Mouse (Mus musculus) kidney, embryonic 15.5 days (tissue): Measurements from ENCODE around the gene Birc7. TPM values are rescaled to one million over a fixed set of nuclear protein-coding genes. Genes with fewer than 3 reads are reported as not detected.

Source experiments
- ATAC-seq: fragments of 200-750 bp; cut with Nextera tagmentation; replicated peaks from 2 replicates; pipeline ENCODE4 v1.8.0; 2017; ENCODE audit warnings: moderate TSS enrichment; ENCODE audit not compliant: low FRiP score
- H3K27ac ChIP-seq: fragments of 300-500 bp; sonication (generic); 2 replicates; pipeline ENCODE4 v1.5.1; 2015; ENCODE audit warnings: mild to moderate bottlenecking, inconsistent platforms
- H3K27me3 ChIP-seq: fragments of 300-500 bp; sonication (generic); 2 replicates; pipeline ENCODE4 v1.6.1; 2015; ENCODE audit warnings: inconsistent platforms
- H3K36me3 ChIP-seq: fragments of 300-500 bp; sonication (generic); 2 replicates; pipeline ENCODE4 v1.6.1; 2015; ENCODE audit warnings: inconsistent platforms
- H3K4me1 ChIP-seq: fragments of 300-500 bp; sonication (generic); 2 replicates; pipeline ENCODE4 v1.6.1; 2015; ENCODE audit warnings: inconsistent platforms
- H3K4me2 ChIP-seq: fragments of 300-500 bp; sonication (generic); 2 replicates; pipeline ENCODE4 v1.6.1; 2015; ENCODE audit warnings: moderate library complexity, mild to moderate bottlenecking, inconsistent platforms
- H3K4me3 ChIP-seq: fragments of 300-500 bp; sonication (generic); replicated peaks from 2 replicates; pipeline ENCODE4 v1.5.1; 2015; ENCODE audit warnings: mild to moderate bottlenecking, inconsistent platforms
- H3K9ac ChIP-seq: fragments of 300-500 bp; sonication (generic); 2 replicates; pipeline ENCODE4 v1.6.1; 2015; ENCODE audit warnings: mild to moderate bottlenecking, inconsistent platforms
- H3K9me3 ChIP-seq: fragments of 300-500 bp; sonication (generic); replicated peaks from 2 replicates; pipeline ENCODE4 v1.6.1; 2016; ENCODE audit warnings: inconsistent platforms
- WGBS: fragments of 180-500 bp; shearing (Covaris S2); methylation state at CpG from one replicate; pipeline ENCODE4 v1.1.7; 2015; ENCODE audit warnings: mixed read lengths; 5-methylcytosine and 5-hydroxymethylcytosine counted together
- polyA plus RNA-seq: library from polyadenylated mRNA; unstranded; fragments of >200 nt; fragmentation: Nextera tagmentation; extraction: Ambion mirVana; gene quantifications from 2 replicates; pipeline ENCODE4 v1.2.1, GENCODE M21; 2015

The Birc7 gene
- polyA plus RNA-seq, result not detected in 2 replicates

- 64% methylated on average over 4 of the region's 4 CpGs for WGBS
- Histone ChIP-seq H3K36me3 (no peaks in the 10 kb centered on the region), H3K4me2 (no peak within 1 kb of the TSS), H3K27me3 (0 out of 2 replicates have a peak, but pooled peaks cover 4% of the 10 kb centered on the region), H3K9ac (no peak within 1 kb of the TSS), H3K4me3 (no peak within 1 kb of the TSS), H3K27ac (no peak within 1 kb of the TSS), H3K4me1 (no peaks in the 10 kb centered on the region), H3K9me3 (no peaks in the 10 kb centered on the region)
- no peak for ATAC-seq
Observed at GRCm38 (mm10) chr2:180928723-180929122, at the start of gene Birc7. Gene Birc7, plus strand, starts transcription at chr2:180929023.

GRCm38 (mm10) chr2:180879365-180880067, 49.3 kb upstream of the Birc7 start:
- Histone ChIP-seq H3K36me3 (no peaks in the 10 kb centered on the region), H3K9ac (no peak overlapping the region), H3K27me3 (no peaks in the 10 kb centered on the region), H3K4me3 (no peak overlapping the region), H3K9me3 (no peaks in the 10 kb centered on the region), H3K4me1 (no peaks in the 10 kb centered on the region), H3K27ac (no peak overlapping the region), H3K4me2 (no peak overlapping the region)
- ATAC-seq, result no peak
- 73% methylated on average over 7 of the region's 7 CpGs for WGBS

GRCm38 (mm10) chr2:180881281-180881680, 47.5 kb upstream of the Birc7 start:
- Histone ChIP-seq H3K4me3 (no peak overlapping the region), H3K4me2 (no peak overlapping the region), H3K9me3 (no peaks in the 10 kb centered on the region), H3K4me1 (no peaks in the 10 kb centered on the region), H3K36me3 (no peaks in the 10 kb centered on the region), H3K27ac (no peak overlapping the region), H3K27me3 (0 out of 2 replicates have a peak, but pooled peaks cover 10% of the 10 kb centered on the region), H3K9ac (no peak overlapping the region)
- ATAC-seq, result no peak
- 38% methylated on average over 9 of the region's 9 CpGs for WGBS

GRCm38 (mm10) chr2:180885270-180885669, 43.6 kb upstream of the Birc7 start:
- Histone ChIP-seq H3K27me3 (peaks cover 48% of the 10 kb centered on the region), H3K36me3 (no peaks in the 10 kb centered on the region), H3K27ac (no peak overlapping the region), H3K4me2 (no peak overlapping the region), H3K9ac (no peak overlapping the region), H3K4me3 (no peak overlapping the region), H3K4me1 (peaks cover 8% of the 10 kb centered on the region), H3K9me3 (no peaks in the 10 kb centered on the region)
- ATAC-seq, result no peak
- 58% methylated on average over 5 of the region's 5 CpGs for WGBS

GRCm38 (mm10) chr2:180889271-180889920, 39.4 kb upstream of the Birc7 start:
- H3K9ac ChIP-seq, result no peak overlapping the region
- H3K27ac ChIP-seq, result no peak overlapping the region
- peaks cover 89% of the 10 kb centered on the region for H3K27me3 ChIP-seq
- H3K9me3 ChIP-seq, result no peaks in the 10 kb centered on the region
- 9% methylated on average over 19 of the region's 19 CpGs for WGBS
- no peak overlapping the region for H3K4me3 ChIP-seq
- H3K36me3 ChIP-seq, result no peaks in the 10 kb centered on the region
- no peak for ATAC-seq
- no peak overlapping the region for H3K4me2 ChIP-seq
- peaks cover 48% of the 10 kb centered on the region for H3K4me1 ChIP-seq

- no peaks in the 10 kb centered on the region for H3K36me3 ChIP-seq
- WGBS, result 12% methylated on average over 4 of the region's 4 CpGs
- ATAC-seq, result no peak
- no peak overlapping the region for H3K27ac ChIP-seq
- no peaks in the 10 kb centered on the region for H3K9me3 ChIP-seq
- peaks cover 53% of the 10 kb centered on the region for H3K4me1 ChIP-seq
- no peak overlapping the region for H3K9ac ChIP-seq
- peaks cover 93% of the 10 kb centered on the region for H3K27me3 ChIP-seq
- H3K4me3 ChIP-seq, result no peak overlapping the region
- no peak overlapping the region for H3K4me2 ChIP-seq
Observed at GRCm38 (mm10) chr2:180889921-180890280, 38.9 kb upstream of the Birc7 start.

- under 1% methylated on average over 27 of the region's 29 CpGs for WGBS
Observed at GRCm38 (mm10) chr2:180890422-180891074, 38.3 kb upstream of the Birc7 start.

GRCm38 (mm10) chr2:180891075-180891834, 37.6 kb upstream of the Birc7 start:
- no peak overlapping the region for H3K27ac ChIP-seq
- H3K27me3 ChIP-seq, result peaks cover 97% of the 10 kb centered on the region
- no peaks in the 10 kb centered on the region for H3K36me3 ChIP-seq
- H3K4me2 ChIP-seq, result peak overlapping the region; percentile 50
- peaks cover 53% of the 10 kb centered on the region for H3K4me1 ChIP-seq
- ATAC-seq, result 0 out of 2 replicates have a peak, but pooled peaks have one; percentile 24
- H3K4me3 ChIP-seq, result peak overlapping the region; percentile 23
- no peak overlapping the region for H3K9ac ChIP-seq
- WGBS, result 1% methylated on average over 37 of the region's 37 CpGs
- H3K9me3 ChIP-seq, result no peaks in the 10 kb centered on the region

More at GRCm38 (mm10) chr2:180890422-180891074, 38.3 kb upstream of the Birc7 start:
- H3K9ac ChIP-seq, result no peak overlapping the region
- H3K4me3 ChIP-seq, result peak overlapping the region; percentile 23
- no peaks in the 10 kb centered on the region for H3K9me3 ChIP-seq
- ATAC-seq, result 0 out of 2 replicates have a peak, but pooled peaks have one; percentile 10
- peaks cover 97% of the 10 kb centered on the region for H3K27me3 ChIP-seq
- peak overlapping the region; percentile 50 for H3K4me2 ChIP-seq
- no peak overlapping the region for H3K27ac ChIP-seq
- peaks cover 53% of the 10 kb centered on the region for H3K4me1 ChIP-seq
- no peaks in the 10 kb centered on the region for H3K36me3 ChIP-seq

- Histone ChIP-seq H3K4me1 (peaks cover 53% of the 10 kb centered on the region), H3K36me3 (no peaks in the 10 kb centered on the region), H3K9ac (no peak overlapping the region), H3K27ac (no peak overlapping the region), H3K9me3 (no peaks in the 10 kb centered on the region), H3K4me2 (peak overlapping the region; percentile 50; the same call in 1 of the 2 replicates), H3K4me3 (peak overlapping the region; percentile 23; the same call in 1 of the 2 replicates), H3K27me3 (peaks cover 100% of the 10 kb centered on the region)
- no peak for ATAC-seq
- 4% methylated on average over 9 of the region's 9 CpGs for WGBS
Observed at GRCm38 (mm10) chr2:180891835-180892323, 36.9 kb upstream of the Birc7 start.

GRCm38 (mm10) chr2:180892841-180893521, 35.8 kb upstream of the Birc7 start:
- Histone ChIP-seq H3K36me3 (no peaks in the 10 kb centered on the region), H3K9ac (no peak overlapping the region), H3K27ac (no peak overlapping the region), H3K27me3 (peaks cover 100% of the 10 kb centered on the region), H3K9me3 (no peaks in the 10 kb centered on the region), H3K4me2 (peak overlapping the region; percentile 79), H3K4me1 (peaks cover 53% of the 10 kb centered on the region), H3K4me3 (peak overlapping the region; percentile 48)
- ATAC-seq, result no peak
- WGBS, result under 1% methylated on average over 93 of the region's 97 CpGs

- Histone ChIP-seq H3K9me3 (no peaks in the 10 kb centered on the region), H3K27me3 (peaks cover 94% of the 10 kb centered on the region), H3K4me3 (peak overlapping the region; percentile 48), H3K9ac (no peak overlapping the region), H3K4me1 (peaks cover 53% of the 10 kb centered on the region), H3K4me2 (peak overlapping the region; percentile 79), H3K27ac (no peak overlapping the region), H3K36me3 (no peaks in the 10 kb centered on the region)
- no peak for ATAC-seq
- WGBS, result under 1% methylated on average over 50 of the region's 50 CpGs
Observed at GRCm38 (mm10) chr2:180893537-180894028, 35.2 kb upstream of the Birc7 start.
